In genomic region chr11:72440965-72441664, GRCm38 (mm10) we compare ENCODE assay signal across 8 mouse cellular contexts. TPM values are rescaled to one million over a fixed set of nuclear protein-coding genes. Genes with fewer than 3 reads are reported as not detected.
DNase-seq lines count a peak whose midpoint lies in the region; ATAC-seq and TF ChIP-seq lines count a peak whose summit lies in the region.

TSS of gene Mybbp1a (plus strand) at chr11:72441355.

- ATAC-seq in forebrain, embryonic 16.5 days, result peak; percentile 96
- peak; percentile 91 for ATAC-seq in lung, embryonic 14.5 days (ENCODE audit: insufficient read depth)

- DNase-seq in ES-E14 (ENCODE audit: low read depth, low spot score), result peak; percentile 94
- peak; percentile 97 for DNase-seq in cerebellum, adult 11-12 months
- peak; percentile 99 for DNase-seq in heart, postnatal 36 days
- peak; percentile 98 to 99 for DNase-seq in layer of hippocampus, adult 2 months (ENCODE audit: low spot score in 2 of 2)
- DNase-seq in lung, embryonic 14.5 days, result peak; percentile 99
- peak; percentile 99 for DNase-seq in thymus, adult 2 months

- no peaks in the 10 kb centered on the region for H3K27me3 ChIP-seq in forebrain, embryonic 16.5 days (replicated peaks; ENCODE audit: control insufficient read depth, insufficient read depth, low read length)
- H3K27me3 ChIP-seq in lung, embryonic 14.5 days (ENCODE audit: insufficient read depth, low read length), result no peaks in the 10 kb centered on the region
- no peaks in the 10 kb centered on the region for H3K27me3 ChIP-seq in thymus, adult 2 months (ENCODE audit: control insufficient read depth, insufficient read depth, low read length)

- intact Hi-C loops in heart, postnatal 36 days (cut with DNase I), result loop anchor here (1.0 to 10.0 kb wide), 3 partner anchors 30 to 284 kb away; partner anchors contain the start of genes Smtnl2 and Spns2

- peak within 1 kb of the TSS; percentile 99 for H3K9ac ChIP-seq in ES-E14 (ENCODE audit: insufficient read depth, low read depth, low read length, poor library complexity, severe bottlenecking)
- H3K9ac ChIP-seq in forebrain, embryonic 16.5 days (replicated peaks; ENCODE audit: low read depth, low read length), result peak within 1 kb of the TSS; percentile 71
- peak within 1 kb of the TSS; percentile 89 for H3K9ac ChIP-seq in lung, embryonic 14.5 days

- H3K27ac ChIP-seq in ES-E14 (ENCODE audit: insufficient read depth, low read depth, low read length, poor library complexity, severe bottlenecking), result peak within 1 kb of the TSS; percentile 68
- H3K27ac ChIP-seq in forebrain, embryonic 16.5 days (ENCODE audit: low read length), result peak within 1 kb of the TSS; percentile 95
- H3K27ac ChIP-seq in layer of hippocampus, adult 2 months, result peak within 1 kb of the TSS; percentile 95
- peak within 1 kb of the TSS; percentile 92 for H3K27ac ChIP-seq in lung, embryonic 14.5 days (ENCODE audit: low read depth)
- peak within 1 kb of the TSS; percentile 53; the same call in 1 of the 2 replicates for H3K27ac ChIP-seq in olfactory bulb, adult 2 months (ENCODE audit: insufficient read depth, low read depth, low read length)
- peak within 1 kb of the TSS; percentile 69; the same call in 1 of the 2 replicates for H3K27ac ChIP-seq in thymus, adult 2 months (ENCODE audit: control insufficient read depth, insufficient read depth, low read length)

- peak; percentile 84 for TF ChIP-seq POLR2A in olfactory bulb, adult 2 months (IDR thresholded peaks at IDR 0.05; ENCODE audit: insufficient read depth, low read depth, low read length)
- peak; percentile 74; the same call in 1 of the 2 replicates for TF ChIP-seq POLR2A in thymus, adult 2 months (IDR thresholded peaks at IDR 0.05; ENCODE audit: control insufficient read depth, extremely low read depth, insufficient read depth, low read length, poor library complexity)

- H3K4me2 ChIP-seq in forebrain, embryonic 16.5 days (ENCODE audit: low read length), result peak within 1 kb of the TSS; percentile 98
- H3K4me2 ChIP-seq in lung, embryonic 14.5 days, result peak within 1 kb of the TSS; percentile 96

- no peaks in the 10 kb centered on the region for H3K9me3 ChIP-seq in ES-E14 (ENCODE audit: control insufficient read depth, insufficient read depth, low read depth, low read length)
- H3K9me3 ChIP-seq in forebrain, embryonic 16.5 days (ENCODE audit: control insufficient read depth, low read length), result no peaks in the 10 kb centered on the region
- no peaks in the 10 kb centered on the region for H3K9me3 ChIP-seq in lung, embryonic 14.5 days (ENCODE audit: low read depth, low read length)

- no peak for TF ChIP-seq CTCF in layer of hippocampus, adult 2 months (conservative IDR thresholded peaks at IDR 0.05)
- TF ChIP-seq CTCF in lung, embryonic 14.5 days (IDR thresholded peaks at IDR 0.05; ENCODE audit: low read depth), result no peak
- no peak for TF ChIP-seq CTCF in olfactory bulb, adult 2 months (IDR thresholded peaks at IDR 0.05; ENCODE audit: insufficient read depth, low read depth, low read length)
- 0 out of 2 replicates have a peak, but pooled peaks have one; percentile 50 for TF ChIP-seq CTCF in thymus, adult 2 months (IDR thresholded peaks at IDR 0.05; ENCODE audit: borderline replicate concordance, control insufficient read depth, extremely low read depth, insufficient read depth, low read length, poor library complexity)

- under 1% methylated on average over 46 of the region's 46 CpGs for WGBS in forebrain, embryonic 16.5 days
- WGBS in lung, embryonic 14.5 days, result under 1% methylated on average over 46 of the region's 46 CpGs
- WGBS in olfactory bulb, adult 2 months, result 1% methylated on average over 46 of the region's 46 CpGs
- WGBS in thymus, adult 2 months, result under 1% methylated on average over 46 of the region's 46 CpGs

- peak within 1 kb of the TSS; percentile 82 to 95 for H3K4me3 ChIP-seq in ES-E14 (ENCODE audit: insufficient read depth in 1 of 2, low read depth in 1 of 2, low read length in 2 of 2, poor library complexity in 1 of 2, severe bottlenecking in 1 of 2)
- peak within 1 kb of the TSS; percentile 86 for H3K4me3 ChIP-seq in forebrain, embryonic 16.5 days (replicated peaks; ENCODE audit: low read length)
- H3K4me3 ChIP-seq in layer of hippocampus, adult 2 months, result peak within 1 kb of the TSS; percentile 85
- peak within 1 kb of the TSS; percentile 92 for H3K4me3 ChIP-seq in lung, embryonic 14.5 days (ENCODE audit: low read depth, low read length)
- peak within 1 kb of the TSS; percentile 76 for H3K4me3 ChIP-seq in olfactory bulb, adult 2 months (ENCODE audit: insufficient read depth, low read depth, low read length)
- H3K4me3 ChIP-seq in thymus, adult 2 months (ENCODE audit: control insufficient read depth, insufficient read depth, low read length), result peak within 1 kb of the TSS; percentile 74

- in situ Hi-C loops in ES-E14 (cut with MboI; ENCODE audit: low sequenced_read_pairs in 2 of 2, unreplicated experiment in 2 of 2), result loop anchor here in 1 of 2 experiments (25.0 kb wide), 1 partner anchor 229 kb away; the partner anchor contains the start of genes 4933427D14Rik, Gm43951, Med31 and Txndc17

- H3K4me1 ChIP-seq in ES-E14 (ENCODE audit: control insufficient read depth in 2 of 2, insufficient read depth in 2 of 2, low read length in 2 of 2, poor library complexity in 1 of 2), result peaks cover 2 to 20% of the 10 kb centered on the region in 2 experiments; a peak in 3 of 4 replicates
- H3K4me1 ChIP-seq in forebrain, embryonic 16.5 days (replicated peaks; ENCODE audit: control insufficient read depth, insufficient read depth, low read length), result peaks cover 16% of the 10 kb centered on the region
- H3K4me1 ChIP-seq in lung, embryonic 14.5 days (ENCODE audit: insufficient read depth), result peaks cover 5% of the 10 kb centered on the region; the same call in 1 of the 2 replicates
- H3K4me1 ChIP-seq in olfactory bulb, adult 2 months (ENCODE audit: control insufficient read depth, insufficient read depth, low read length), result peaks cover 17% of the 10 kb centered on the region
- peaks cover 9% of the 10 kb centered on the region for H3K4me1 ChIP-seq in thymus, adult 2 months (replicated peaks; ENCODE audit: control insufficient read depth, insufficient read depth, low read length)

- peaks cover 41% of the 10 kb centered on the region for H3K36me3 ChIP-seq in ES-E14 (ENCODE audit: control insufficient read depth, insufficient read depth, low read length, poor library complexity, severe bottlenecking)
- peaks cover 34% of the 10 kb centered on the region for H3K36me3 ChIP-seq in forebrain, embryonic 16.5 days (ENCODE audit: control insufficient read depth, insufficient read depth)
- peaks cover 40% of the 10 kb centered on the region for H3K36me3 ChIP-seq in lung, embryonic 14.5 days (ENCODE audit: insufficient read depth)
- peaks cover 11% of the 10 kb centered on the region; the same call in 1 of the 2 replicates for H3K36me3 ChIP-seq in thymus, adult 2 months (ENCODE audit: control insufficient read depth, insufficient read depth, low read length)

TF ChIP-seq in ES-E14, 5 proteins besides CTCF, POLR2A, EP300 and RAD21:
- TF ChIP-seq ZC3H11A (IDR thresholded peaks at IDR 0.05; ENCODE audit: borderline replicate concordance, low read depth, low read length) (no peak), HCFC1 (IDR thresholded peaks at IDR 0.05; ENCODE audit: borderline replicate concordance, insufficient read depth, low read length) (peak; percentile 66; the same call in 1 of the 2 replicates), CHD2 (IDR thresholded peaks at IDR 0.05; ENCODE audit: low read depth, low read length) (peak; percentile 34; the same call in 1 of the 2 replicates), ZNF384 (IDR thresholded peaks at IDR 0.05; ENCODE audit: low read depth, low read length) (no peak), MAFK (IDR thresholded peaks at IDR 0.05; ENCODE audit: insufficient read depth, low read depth, low read length) (no peak)

RNA-seq across cellular contexts. Expression of gene Mybbp1a, which starts in this region (rescaled TPM):
- total RNA-seq in ES-E14 (2012; rRNA removed), result 278 and 286 TPM in 2 replicates
- 94.8 and 98.2 TPM in 2 replicates for polyA plus RNA-seq in forebrain, embryonic 16.5 days (2015; fragmentation: Nextera tagmentation; extraction: Ambion mirVana)
- total RNA-seq in heart, postnatal 36 days (2021), result 10 to 100 TPM; 45.9 to 46.8 TPM
- total RNA-seq in layer of hippocampus, adult 2 months (2021), result 10 to 100 TPM; 55.7 to 56.2 TPM
- 157 and 161 TPM in 2 replicates for polyA plus RNA-seq in lung, embryonic 14.5 days (2014; fragmentation: Nextera tagmentation; extraction: Ambion mirVana)
- not detected in 2 replicates for polyA plus RNA-seq in olfactory bulb, adult 2 months (2012; ENCODE audit: insufficient read depth, insufficient read length, low replicate concordance, missing spikeins)
- 57.1 and 67.8 TPM in 2 replicates for polyA plus RNA-seq in thymus, adult 2 months (2012; rRNA removed)

Comparison
In these comparisons a context has a peak if more than half of its experiments do, and no peak if none do; other contexts are left out.
1. Peak in every context shown above with its lines: DNase-seq, ATAC-seq, H3K4me3 ChIP-seq and H3K27ac ChIP-seq.